Mouse (Mus musculus) kidney, adult 2 months (tissue): ENCODE data around the gene Mea1.

Source experiments
- CTCF ChIP-seq: fragments of 200-500 bp; conservative IDR thresholded peaks from 2 replicates; pipeline ENCODE4 v1.5.1; 2011; ENCODE audit warnings: low read depth, mild to moderate bottlenecking, control low read depth, low read length, moderate library complexity, mixed read lengths; ENCODE audit not compliant: insufficient read depth, insufficient read length
- POLR2A ChIP-seq: fragments of 200-500 bp; IDR thresholded peaks from one replicate; pipeline ENCODE4 v1.6.1; 2011; ENCODE audit warnings: low read depth, low read length, control low read depth

GRCm38 (mm10) chr17:46642060-46642459, 36.5 kb upstream of the Mea1 start:
- no peak for TF ChIP-seq CTCF
- no peak for TF ChIP-seq POLR2A
